In genomic region chr2:27514639-27515328, GRCm38 (mm10) we compare ENCODE assay signal across 8 mouse cellular contexts. TPM values are rescaled to one million over a fixed set of nuclear protein-coding genes. Genes with fewer than 3 reads are reported as not detected.
DNase-seq lines count a peak whose midpoint lies in the region; ATAC-seq and TF ChIP-seq lines count a peak whose summit lies in the region.

TSS of gene Wdr5 (plus strand) at chr2:27515157.

- ATAC-seq in forebrain, postnatal 0 days, result peak; percentile 95
- peak; percentile 92 for ATAC-seq in lung, embryonic 15.5 days (ENCODE audit: borderline replicate concordance, extremely low read depth, low FRiP score, low TSS enrichment)

- H3K27ac ChIP-seq in MEL (ENCODE audit: control insufficient read depth, low read depth, low read length), result peak within 1 kb of the TSS; percentile 81
- peak within 1 kb of the TSS; percentile 68 for H3K27ac ChIP-seq in cerebellum, adult 2 months (ENCODE audit: insufficient read depth, low read length)
- H3K27ac ChIP-seq in forebrain, postnatal 0 days (ENCODE audit: low read depth, low read length), result peak within 1 kb of the TSS; percentile 88
- H3K27ac ChIP-seq in lung, embryonic 15.5 days, result peak within 1 kb of the TSS; percentile 92

- TF ChIP-seq CTCF in MEL (IDR thresholded peaks at IDR 0.05 in 2 of 3, conservative IDR thresholded peaks at IDR 0.05 in 1 of 3; ENCODE audit: control insufficient read depth in 1 of 3, insufficient read depth in 1 of 3, low read depth in 2 of 3, low read length in 3 of 3, poor library complexity in 1 of 3, severe bottlenecking in 1 of 3), result peak in 1 of 3 experiments; percentile 13; a peak in 1 of 6 replicates
- TF ChIP-seq CTCF in cerebellum, adult 2 months (IDR thresholded peaks at IDR 0.05; ENCODE audit: borderline replicate concordance, insufficient read depth, low read depth, low read length), result peak; percentile 43
- peak; percentile 74 for TF ChIP-seq CTCF in forebrain, postnatal 0 days (IDR thresholded peaks at IDR 0.05; ENCODE audit: low read depth)

- peak; percentile 96 for DNase-seq in MEL (ENCODE audit: low read depth, low spot score)
- peak; percentile 96 to 99 for DNase-seq in cerebellum, adult 2 months
- DNase-seq in forebrain, postnatal 0 days, result peak; percentile 95
- peak; percentile 99 for DNase-seq in heart, postnatal 4 days
- DNase-seq in layer of hippocampus, adult 8-10 months (ENCODE audit: low spot score in 2 of 2), result peak; percentile 88 to 95
- peak; percentile 91 for DNase-seq in ovary, adult 18-20 months (ENCODE audit: low spot score)
- DNase-seq in thymus, postnatal 0 days (ENCODE audit: low spot score), result peak; percentile 91

- H3K4me3 ChIP-seq in MEL (ENCODE audit: control insufficient read depth in 1 of 2, insufficient read depth in 1 of 2, low read depth in 2 of 2, low read length in 2 of 2), result peak within 1 kb of the TSS; percentile 81 to 86
- H3K4me3 ChIP-seq in cerebellum, adult 2 months (replicated peaks; ENCODE audit: insufficient read depth, low read depth, low read length), result peak within 1 kb of the TSS; percentile 94
- peak within 1 kb of the TSS; percentile 73 for H3K4me3 ChIP-seq in forebrain, postnatal 0 days (ENCODE audit: low read depth, low read length)
- peak within 1 kb of the TSS; percentile 97 for H3K4me3 ChIP-seq in lung, embryonic 15.5 days

- peak; percentile 76 to 84; a peak in 3 of 4 replicates for TF ChIP-seq POLR2A in MEL (IDR thresholded peaks at IDR 0.05; ENCODE audit: control insufficient read depth in 1 of 2, insufficient read depth in 1 of 2, low read depth in 1 of 2, low read length in 2 of 2, poor library complexity in 1 of 2)
- TF ChIP-seq POLR2A in cerebellum, adult 2 months (IDR thresholded peaks at IDR 0.05; ENCODE audit: borderline replicate concordance, insufficient read depth, low read length), result peak; percentile 72

- H3K79me2 ChIP-seq in MEL (ENCODE audit: control insufficient read depth, insufficient read depth, low read length, poor library complexity), result peaks cover 34% of the 10 kb centered on the region

- peaks cover 5 to 9% of the 10 kb centered on the region in 2 experiments for H3K36me3 ChIP-seq in MEL (ENCODE audit: control insufficient read depth in 1 of 2, insufficient read depth in 2 of 2, low read length in 2 of 2)
- H3K36me3 ChIP-seq in forebrain, postnatal 0 days (ENCODE audit: insufficient read depth), result peaks cover 12% of the 10 kb centered on the region
- peaks cover 18% of the 10 kb centered on the region for H3K36me3 ChIP-seq in lung, embryonic 15.5 days

- H3K4me2 ChIP-seq in forebrain, postnatal 0 days (ENCODE audit: low read depth), result peak within 1 kb of the TSS; percentile 88
- peak within 1 kb of the TSS; percentile 88 for H3K4me2 ChIP-seq in lung, embryonic 15.5 days

- under 1% methylated on average over 57 of the region's 57 CpGs for WGBS in cerebellum, adult 2 months
- WGBS in forebrain, postnatal 0 days, result 1% methylated on average over 57 of the region's 57 CpGs
- under 1% methylated on average over 57 of the region's 57 CpGs for WGBS in lung, embryonic 15.5 days

- TF ChIP-seq EP300 in MEL (IDR thresholded peaks at IDR 0.05; ENCODE audit: low read depth in 1 of 2, low read length in 2 of 2), result 0 out of 4 replicates have a peak, but pooled peaks of 1 of the 2 experiments have one; percentile 15

- H3K9me3 ChIP-seq in MEL (replicated peaks; ENCODE audit: insufficient read depth, low read length), result no peaks in the 10 kb centered on the region
- no peaks in the 10 kb centered on the region for H3K9me3 ChIP-seq in forebrain, postnatal 0 days (ENCODE audit: low read length)
- H3K9me3 ChIP-seq in lung, embryonic 15.5 days, result no peaks in the 10 kb centered on the region

- peaks cover 2 to 24% of the 10 kb centered on the region in 2 experiments; a peak in 3 of 4 replicates for H3K4me1 ChIP-seq in MEL (ENCODE audit: control insufficient read depth in 1 of 2, insufficient read depth in 2 of 2, low read length in 2 of 2)
- H3K4me1 ChIP-seq in cerebellum, adult 2 months (ENCODE audit: control insufficient read depth, insufficient read depth, low read length), result peaks cover 10% of the 10 kb centered on the region
- H3K4me1 ChIP-seq in forebrain, postnatal 0 days (ENCODE audit: insufficient read depth), result peaks cover 16% of the 10 kb centered on the region
- H3K4me1 ChIP-seq in lung, embryonic 15.5 days, result peaks cover 28% of the 10 kb centered on the region

- H3K27me3 ChIP-seq in MEL (ENCODE audit: control insufficient read depth in 1 of 2, insufficient read depth in 2 of 2, low read length in 2 of 2), result no peaks in the 10 kb centered on the region
- H3K27me3 ChIP-seq in cerebellum, adult 2 months (ENCODE audit: control insufficient read depth, insufficient read depth, low read length), result no peaks in the 10 kb centered on the region
- H3K27me3 ChIP-seq in forebrain, postnatal 0 days (ENCODE audit: insufficient read depth, low read length), result no peaks in the 10 kb centered on the region
- H3K27me3 ChIP-seq in lung, embryonic 15.5 days, result no peaks in the 10 kb centered on the region

- no peak for TF ChIP-seq RAD21 in MEL (IDR thresholded peaks at IDR 0.05; ENCODE audit: low read depth, low read length)

- H3K9ac ChIP-seq in MEL (ENCODE audit: control insufficient read depth, low read depth, low read length, poor library complexity, severe bottlenecking), result peak within 1 kb of the TSS; percentile 95
- H3K9ac ChIP-seq in forebrain, postnatal 0 days, result peak within 1 kb of the TSS; percentile 87
- H3K9ac ChIP-seq in lung, embryonic 15.5 days, result peak within 1 kb of the TSS; percentile 96

TF ChIP-seq in MEL, 35 proteins besides CTCF, POLR2A, EP300 and RAD21 (continues in another document):
- TF ChIP-seq MXI1 (IDR thresholded peaks at IDR 0.05; ENCODE audit: low read depth, low read length) (peak; percentile 69), SMC3 (IDR thresholded peaks at IDR 0.05; ENCODE audit: low read depth, low read length) (no peak), NELFE (IDR thresholded peaks at IDR 0.05; ENCODE audit: low read depth, low read length) (peak; percentile 79), MYC (IDR thresholded peaks at IDR 0.05; ENCODE audit: low read depth, low read length) (peak; percentile 76), MYB (IDR thresholded peaks at IDR 0.05; ENCODE audit: low read depth, low read length) (no peak), MEF2A (IDR thresholded peaks at IDR 0.05; ENCODE audit: extremely low read depth, insufficient replicate concordance, low read depth, low read length, poor library complexity, severe bottlenecking) (no peak), POLR2AphosphoS2 (IDR thresholded peaks at IDR 0.05; ENCODE audit: low read length) (peak; percentile 43; the same call in 1 of the 2 replicates), USF2 (IDR thresholded peaks at IDR 0.05; ENCODE audit: borderline replicate concordance in 1 of 2, insufficient read depth in 1 of 2, low read depth in 1 of 2, low read length in 2 of 2) (no peak), E2F4 (IDR thresholded peaks at IDR 0.05; ENCODE audit: borderline replicate concordance, low read depth, low read length) (no peak), POLR2AphosphoS5 (IDR thresholded peaks at IDR 0.05; ENCODE audit: borderline replicate concordance, low read depth, low read length) (no peak), CHD1 (IDR thresholded peaks at IDR 0.05; ENCODE audit: low read depth, low read length) (no peak), MAFK (IDR thresholded peaks at IDR 0.05; ENCODE audit: borderline replicate concordance, low read depth, low read length) (no peak), GABPA (IDR thresholded peaks at IDR 0.05; ENCODE audit: low read depth, low read length) (no peak), ZKSCAN1 (IDR thresholded peaks at IDR 0.05; ENCODE audit: low read depth, low read length) (no peak), ZC3H11A (IDR thresholded peaks at IDR 0.05; ENCODE audit: low read depth, low read length) (no peak), ZMIZ1 (IDR thresholded peaks at IDR 0.05; ENCODE audit: low read depth, low read length) (0 out of 2 replicates have a peak, but pooled peaks have one; percentile 23), ELF1 (IDR thresholded peaks at IDR 0.05; ENCODE audit: low read depth, low read length) (peak; percentile 71; the same call in 1 of the 2 replicates), TAL1 (IDR thresholded peaks at IDR 0.05; ENCODE audit: low read length) (no peak), TCF12 (IDR thresholded peaks at IDR 0.05; ENCODE audit: low read depth, low read length) (peak; percentile 51; the same call in 1 of the 2 replicates), GATA1 (IDR thresholded peaks at IDR 0.05; ENCODE audit: low read depth, low read length) (no peak), KAT2A (conservative IDR thresholded peaks at IDR 0.05; ENCODE audit: low read depth, low read length) (peak; percentile 71; the same call in 1 of the 2 replicates), SIN3A (IDR thresholded peaks at IDR 0.05; ENCODE audit: low read length) (peak; percentile 83), ETS1 (IDR thresholded peaks at IDR 0.05; ENCODE audit: low read depth, low read length) (no peak), NRF1 (IDR thresholded peaks at IDR 0.05; ENCODE audit: insufficient read depth, low read depth, low read length, poor library complexity, severe bottlenecking) (peak; percentile 86), UBTF (IDR thresholded peaks at IDR 0.05; ENCODE audit: borderline replicate concordance, insufficient read depth, low read depth, low read length) (no peak), MAZ (IDR thresholded peaks at IDR 0.05; ENCODE audit: low read depth, low read length) (peak; percentile 83; the same call in 1 of the 2 replicates), ZNF384 (IDR thresholded peaks at IDR 0.05; ENCODE audit: low read depth, low read length) (no peak), BHLHE40 (IDR thresholded peaks at IDR 0.05; ENCODE audit: borderline replicate concordance, low read depth, low read length) (no peak), JUND (IDR thresholded peaks at IDR 0.05; ENCODE audit: low read depth, low read length) (no peak), RCOR1 (IDR thresholded peaks at IDR 0.05; ENCODE audit: low read depth, low read length) (no peak)

RNA-seq across cellular contexts. Expression of gene Wdr5, which starts in this region (rescaled TPM):
- 67.0 and 78.3 TPM in 2 replicates for total RNA-seq in MEL (2012; rRNA removed)
- 10 to 100 TPM in 1 of 2 experiments, not detected in 1; 96.9 TPM for polyA plus RNA-seq in MEL (2012; ENCODE audit: insufficient read depth in 1 of 2, insufficient read length in 2 of 2, low read depth in 1 of 2, low replicate concordance in 2 of 2, missing spikeins in 1 of 2)
- 30.6 and 32.7 TPM in 2 replicates for polyA plus RNA-seq in cerebellum, adult 2 months (2012; rRNA removed)
- total RNA-seq in forebrain, postnatal 0 days (2014; rRNA removed), result 49.4 and 53.6 TPM in 2 replicates
- 28.9 and 35.0 TPM in 2 replicates for polyA plus RNA-seq in forebrain, postnatal 0 days (2015; fragmentation: Nextera tagmentation; extraction: Ambion mirVana)
- 10 to 100 TPM; 31.4 to 34.2 TPM for total RNA-seq in heart, postnatal 4 days (2021)
- total RNA-seq in layer of hippocampus, adult 8-10 months (2022), result 10 to 100 TPM; 25.7 to 29.8 (median 27.9) TPM
- polyA plus RNA-seq in lung, embryonic 15.5 days (2015; fragmentation: Nextera tagmentation; extraction: Ambion mirVana), result 60.4 and 61.2 TPM in 2 replicates
- polyA plus RNA-seq in thymus, postnatal 0 days (2015; fragmentation: Nextera tagmentation; extraction: Ambion mirVana), result 41.7 and 42.7 TPM in 2 replicates

Comparison
In these comparisons a context has a peak if more than half of its experiments do, and no peak if none do; other contexts are left out.
1. Peak in every context shown above with its lines: DNase-seq, ATAC-seq, H3K4me3 ChIP-seq and H3K27ac ChIP-seq.